Mouse (Mus musculus): ENCODE measurements at regions not wholly inside any gene's neighbourhood (a gene's known extent, or its start where the extent isn't known, plus 50 kb on each side); places are given as distances from the start of the nearest gene placed in this dataset.

- no peak for DNase-seq (ENCODE audit: low spot score in 2 of 2)
Observed at GRCm38 (mm10) chr4:127423855-127424254, 65.9 kb upstream of the Gjb5 start.

GRCm38 (mm10) chr4:127421927-127422450 lies 64.0 kb upstream of the Gjb5 start:
- DNase-seq (ENCODE audit: low spot score in 2 of 2) = no peak

- DNase-seq (ENCODE audit: low spot score in 2 of 2) = no peak
Observed at GRCm38 (mm10) chr4:127421129-127421528, 63.1 kb upstream of the Gjb5 start.

GRCm38 (mm10) chr4:127419786-127420120 lies 61.8 kb upstream of the Gjb5 start:
- DNase-seq (ENCODE audit: low spot score in 2 of 2) = no peak

GRCm38 (mm10) chr4:127419062-127419785 lies 61.2 kb upstream of the Gjb5 start:
- no peak for DNase-seq (ENCODE audit: low spot score in 2 of 2)

- DNase-seq (ENCODE audit: low spot score in 2 of 2) = peak in 1 of 2 experiments; percentile 43
Observed at GRCm38 (mm10) chr4:127416906-127417305, 58.9 kb upstream of the Gjb5 start.

- DNase-seq (ENCODE audit: low spot score in 2 of 2) = no peak
Observed at GRCm38 (mm10) chr4:127413997-127414964, 56.3 kb upstream of the Gjb5 start.
